Mouse (Mus musculus) ES-Bruce4 (cell line): ENCODE data around the gene Sel1l. TPM values are rescaled to one million over a fixed set of nuclear protein-coding genes. Genes with fewer than 3 reads are reported as not detected.

Source experiments
- H3K27ac ChIP-seq: 2 replicates; pipeline ENCODE4 v1.5.1; 2012; ENCODE audit warnings: low read length, inconsistent platforms; ENCODE audit not compliant: insufficient read depth
- H3K27me3 ChIP-seq: 2 replicates; pipeline ENCODE4 v1.6.1; 2012; ENCODE audit warnings: mild to moderate bottlenecking, low read length, inconsistent platforms; ENCODE audit not compliant: control insufficient read depth, poor library complexity, insufficient read depth, severe bottlenecking
- H3K36me3 ChIP-seq: 2 replicates; pipeline ENCODE4 v1.6.1; 2012; ENCODE audit warnings: inconsistent platforms, mild to moderate bottlenecking, low read length, moderate library complexity; ENCODE audit not compliant: control insufficient read depth, poor library complexity, insufficient read depth, severe bottlenecking
- H3K4me1 ChIP-seq: one replicate; pipeline ENCODE4 v1.8.1; 2011; ENCODE audit warnings: low read length; ENCODE audit not compliant: control insufficient read depth, insufficient read depth
- H3K4me3 ChIP-seq: 2 replicates; pipeline ENCODE4 v1.5.1; 2011; ENCODE audit warnings: low read depth, mild to moderate bottlenecking, low read length
- H3K9ac ChIP-seq: 2 replicates; pipeline ENCODE4 v1.6.1; 2012; ENCODE audit warnings: low read depth, mild to moderate bottlenecking, inconsistent platforms; ENCODE audit not compliant: poor library complexity, severe bottlenecking
- H3K9me3 ChIP-seq: replicated peaks from 2 replicates; pipeline ENCODE4 v1.6.1; 2012; ENCODE audit warnings: mild to moderate bottlenecking, low read length, inconsistent platforms; ENCODE audit not compliant: control insufficient read depth, poor library complexity, insufficient read depth, severe bottlenecking
- CTCF ChIP-seq: IDR thresholded peaks from one replicate; pipeline ENCODE4 v1.8.1; 2011; ENCODE audit warnings: low read depth, low read length
- EP300 ChIP-seq: IDR thresholded peaks from 2 replicates; pipeline ENCODE4 v1.6.1; 2011; ENCODE audit warnings: low read depth, low read length; ENCODE audit not compliant: insufficient read depth
- POLR2A ChIP-seq: IDR thresholded peaks from one replicate; pipeline ENCODE4 v1.8.1; 2011; ENCODE audit warnings: low read length; ENCODE audit not compliant: insufficient read depth
- polyA plus RNA-seq: library from polyadenylated mRNA; stranded (reverse); fragments of >200 nt; gene quantifications from 2 replicates; pipeline ENCODE4 v1.2.4, GENCODE M21; 2011; ENCODE audit warnings: low read depth; ENCODE audit not compliant: missing spikeins, insufficient read depth, insufficient read length

Sel1l gene
- polyA plus RNA-seq, 1 experiment = 44.3 TPM

DNA sequence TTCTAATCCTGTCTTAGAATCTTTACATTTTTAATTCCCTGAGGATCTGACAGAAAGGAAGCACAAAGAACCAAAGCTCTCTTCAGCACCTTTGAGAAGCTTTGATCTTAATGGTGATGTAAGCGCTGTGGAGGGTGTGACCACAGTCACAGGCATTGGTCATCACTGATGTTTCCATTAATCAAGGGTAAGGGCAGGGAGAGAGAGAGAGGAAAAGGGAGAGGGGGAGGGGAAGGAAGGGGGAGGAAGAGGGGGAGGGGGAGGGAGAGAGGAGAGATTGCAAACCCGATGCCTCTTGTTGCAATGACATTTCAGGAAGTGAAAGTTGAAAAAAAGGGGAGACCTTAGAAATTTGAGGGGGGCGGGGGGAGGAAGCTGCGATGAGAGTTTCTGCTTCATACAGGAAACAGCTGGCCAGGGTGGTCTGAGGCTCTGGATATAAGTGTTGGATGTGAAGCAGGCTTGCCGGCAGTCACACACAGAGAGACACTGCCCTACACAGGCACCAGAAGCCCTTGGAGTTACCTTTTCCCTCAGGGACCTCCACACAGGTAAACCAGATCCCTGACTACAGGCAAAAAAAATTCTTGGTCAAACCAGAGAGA is 92.3 kb downstream of the Sel1l start:
- no peaks in the 10 kb centered on the region for H3K9me3 ChIP-seq
- TF ChIP-seq CTCF (no peak), POLR2A (no peak), EP300 (no peak)
- H3K36me3 ChIP-seq = no peaks in the 10 kb centered on the region
- H3K4me3 ChIP-seq = no peak overlapping the region
- no peak overlapping the region for H3K9ac ChIP-seq
- peaks cover 3% of the 10 kb centered on the region for H3K4me1 ChIP-seq
- H3K27me3 ChIP-seq = no peaks in the 10 kb centered on the region
- H3K27ac ChIP-seq = no peak overlapping the region

Other genes with a start within 250 kb of the Sel1l start
- gene Ston2, start 60.8 kb downstream of the Sel1l start, polyA plus RNA-seq = 21.8 and 24.0 TPM in 2 replicates